Mouse (Mus musculus): ENCODE results near the gene Hexdc.

Hexdc gene

GRCm38 (mm10) chr11:121228129-121229017, 24.1 kb downstream of the Hexdc start:
- DNase-seq, result no peak

GRCm38 (mm10) chr11:121229018-121229439, 24.8 kb downstream of the Hexdc start, which contains the start of gene Cybc1:
Cybc1 (minus strand) TSS chr11:121229322.
- DNase-seq, result peak; percentile 82 to 85

- DNase-seq, result peak; percentile 71 to 73
Observed at GRCm38 (mm10) chr11:121231191-121231590, 27.0 kb downstream of the Hexdc start.

- no peak for DNase-seq
Observed at GRCm38 (mm10) chr11:121231628-121232291, 27.5 kb downstream of the Hexdc start.

- no peak for DNase-seq
Observed at GRCm38 (mm10) chr11:121232706-121233105, 28.5 kb downstream of the Hexdc start.

GRCm38 (mm10) chr11:121235475-121236238, 31.4 kb downstream of the Hexdc start:
- peak; percentile 46 to 48 for DNase-seq

GRCm38 (mm10) chr11:121236564-121237344, 32.5 kb downstream of the Hexdc start, which contains the start of gene Narf:
Narf (plus strand) TSS chr11:121237253.
- DNase-seq, result peak; percentile 100

GRCm38 (mm10) chr11:121237345-121238128, 33.3 kb downstream of the Hexdc start:
- DNase-seq, result peak; percentile 54 to 68

GRCm38 (mm10) chr11:121239669-121240068, 35.4 kb downstream of the Hexdc start:
- no peak for DNase-seq

GRCm38 (mm10) chr11:121250196-121250595, 46.0 kb downstream of the Hexdc start:
- no peak for DNase-seq

GRCm38 (mm10) chr11:121259160-121260100, 55.2 kb downstream of the Hexdc start, which contains the start of gene Foxk2:
Foxk2 (plus strand) TSS chr11:121259990.
- peak; percentile 85 to 86 for DNase-seq

- DNase-seq, result no peak
Observed at GRCm38 (mm10) chr11:121260211-121260906, 56.1 kb downstream of the Hexdc start.

GRCm38 (mm10) chr11:121261074-121261473, 56.8 kb downstream of the Hexdc start:
- no peak for DNase-seq

Measured in kidney, adult 8-10 months (tissue).